Mouse (Mus musculus): ENCODE results near the gene Rnf166. TPM values are rescaled to one million over a fixed set of nuclear protein-coding genes. Genes with fewer than 3 reads are reported as not detected.

Rnf166 gene
- total and polyA plus RNA-seq, 3 experiments: 7.7 to 13.0 (median 8.5) TPM

GRCm38 (mm10) chr8:122423659-122424058, 52.2 kb downstream of the Rnf166 start:
- Histone ChIP-seq H3K9me3 (replicated peaks; ENCODE audit: low read length) (no peaks in the 10 kb centered on the region), H3K4me1 (ENCODE audit: control insufficient read depth in 1 of 2, insufficient read depth in 2 of 2) (peaks cover 27 to 79% of the 10 kb centered on the region in 2 experiments), H3K79me2 (replicated peaks; ENCODE audit: control insufficient read depth, extremely low read depth, insufficient read depth, poor library complexity, severe bottlenecking) (peaks cover 15% of the 10 kb centered on the region), H3K27me3 (replicated peaks) (no peaks in the 10 kb centered on the region), H3K27ac (ENCODE audit: insufficient read depth, low read depth) (no peak overlapping the region), H3K9ac (ENCODE audit: insufficient read depth, low read depth) (no peak overlapping the region), H3K36me3 (replicated peaks in 1 of 2; ENCODE audit: control insufficient read depth in 1 of 2, insufficient read depth in 1 of 2, low read length in 1 of 2) (peaks cover 60 to 92% of the 10 kb centered on the region in 2 experiments), H3K4me2 (ENCODE audit: insufficient read depth, low read depth, poor library complexity, severe bottlenecking) (no peak overlapping the region), H3K4me3 (replicated peaks in 1 of 3; ENCODE audit: low read depth in 2 of 3, low read length in 2 of 3, poor library complexity in 1 of 3) (no peak overlapping the region)
- DNase-seq (ENCODE audit: extremely low read depth): no peak
- dilution Hi-C loops (cut with MboI; ENCODE audit: extremely low pct_ligation_motif_present, extremely low pct_unique_long_range_greater_than_20kb, low sequenced_read_pairs): no loop called here
- no peak for TF ChIP-seq NRF1 (IDR thresholded peaks at IDR 0.05; ENCODE audit: low read depth, low read length)
- TF ChIP-seq POLR2A (IDR thresholded peaks at IDR 0.05; ENCODE audit: low read depth, low read length): no peak
- TF ChIP-seq JUND (conservative IDR thresholded peaks at IDR 0.05; ENCODE audit: low read depth, low read length): no peak
- no peak for TF ChIP-seq POLR2AphosphoS2 (IDR thresholded peaks at IDR 0.05; ENCODE audit: low read depth, low read length)
- no peak for TF ChIP-seq CTCF (conservative IDR thresholded peaks at IDR 0.05 in 1 of 2, IDR thresholded peaks at IDR 0.05 in 1 of 2; ENCODE audit: low read depth in 2 of 2, low read length in 2 of 2)
- no peak for TF ChIP-seq ZMIZ1 (IDR thresholded peaks at IDR 0.05; ENCODE audit: low read depth, low read length)
- no peak for TF ChIP-seq EP300 (IDR thresholded peaks at IDR 0.05; ENCODE audit: low read length)
- TF ChIP-seq HCFC1 (IDR thresholded peaks at IDR 0.05; ENCODE audit: low read depth, low read length): no peak
- TF ChIP-seq GABPA (IDR thresholded peaks at IDR 0.05; ENCODE audit: insufficient replicate concordance, low read depth, low read length): no peak
- in situ Hi-C loops (cut with MboI; ENCODE audit: low pct_ligation_motif_present, low pct_unique_long_range_greater_than_20kb, low sequenced_read_pairs): no loop called here

DNA sequence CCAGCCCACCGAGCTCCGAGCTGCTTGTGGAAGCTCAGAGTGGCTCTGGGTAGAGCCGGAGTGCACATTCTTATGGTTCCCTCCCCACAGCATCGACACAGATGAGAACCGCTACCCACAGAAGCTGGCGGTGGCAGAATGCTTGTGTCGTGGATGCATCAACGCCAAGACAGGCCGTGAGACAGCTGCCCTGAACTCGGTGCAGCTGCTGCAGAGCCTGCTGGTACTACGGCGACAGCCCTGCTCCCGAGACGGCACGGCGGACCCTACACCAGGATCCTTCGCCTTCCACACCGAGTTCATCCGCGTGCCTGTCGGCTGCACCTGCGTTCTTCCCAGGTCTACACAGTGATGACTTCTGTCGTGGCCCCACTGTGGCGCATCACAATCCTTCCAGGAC, 52.6 kb downstream of the Rnf166 start:
- in situ Hi-C loops (cut with MboI; ENCODE audit: low pct_ligation_motif_present, low pct_unique_long_range_greater_than_20kb, low sequenced_read_pairs) (no loop called here), dilution Hi-C loops (cut with MboI; ENCODE audit: extremely low pct_ligation_motif_present, extremely low pct_unique_long_range_greater_than_20kb, low sequenced_read_pairs) (no loop called here)
- H3K4me1 ChIP-seq (ENCODE audit: control insufficient read depth in 1 of 2, insufficient read depth in 2 of 2): peaks cover 24 to 75% of the 10 kb centered on the region in 2 experiments
- H3K27ac ChIP-seq (ENCODE audit: insufficient read depth, low read depth): no peak overlapping the region
- no peak overlapping the region for H3K4me2 ChIP-seq (ENCODE audit: insufficient read depth, low read depth, poor library complexity, severe bottlenecking)
- no peak for TF ChIP-seq JUND (conservative IDR thresholded peaks at IDR 0.05; ENCODE audit: low read depth, low read length)
- no peak for TF ChIP-seq MXI1 (IDR thresholded peaks at IDR 0.05; ENCODE audit: low read depth, low read length)
- no peak for TF ChIP-seq RCOR1 (conservative IDR thresholded peaks at IDR 0.05; ENCODE audit: low read depth, low read length)
- no peak for TF ChIP-seq POLR2A (IDR thresholded peaks at IDR 0.05; ENCODE audit: low read depth, low read length)
- TF ChIP-seq NELFE (IDR thresholded peaks at IDR 0.05; ENCODE audit: low read depth, low read length): no peak
- TF ChIP-seq TCF12 (IDR thresholded peaks at IDR 0.05; ENCODE audit: low read depth, low read length): no peak
- no peak for TF ChIP-seq BHLHE40 (IDR thresholded peaks at IDR 0.05; ENCODE audit: low read depth, low read length)
- TF ChIP-seq MAX (IDR thresholded peaks at IDR 0.05; ENCODE audit: low read length): no peak
- TF ChIP-seq UBTF (IDR thresholded peaks at IDR 0.05; ENCODE audit: low read depth, low read length): no peak
- no peak for TF ChIP-seq MEF2A (IDR thresholded peaks at IDR 0.05; ENCODE audit: borderline replicate concordance, low read depth, low read length)
- no peak for TF ChIP-seq CTCF (conservative IDR thresholded peaks at IDR 0.05 in 1 of 2, IDR thresholded peaks at IDR 0.05 in 1 of 2; ENCODE audit: low read depth in 2 of 2, low read length in 2 of 2)
- no peak for TF ChIP-seq POLR2AphosphoS2 (IDR thresholded peaks at IDR 0.05; ENCODE audit: low read depth, low read length)
- TF ChIP-seq EP300 (IDR thresholded peaks at IDR 0.05; ENCODE audit: low read length): no peak
- no peak for TF ChIP-seq RAD21 (IDR thresholded peaks at IDR 0.05; ENCODE audit: low read depth, low read length)
- no peak for TF ChIP-seq ZKSCAN1 (IDR thresholded peaks at IDR 0.05; ENCODE audit: borderline replicate concordance, low read depth, low read length)
- no peak overlapping the region for H3K4me3 ChIP-seq (replicated peaks in 1 of 3; ENCODE audit: low read depth in 2 of 3, low read length in 2 of 3, poor library complexity in 1 of 3)
- no peaks in the 10 kb centered on the region for H3K9me3 ChIP-seq (replicated peaks; ENCODE audit: low read length)
- no peaks in the 10 kb centered on the region for H3K27me3 ChIP-seq (replicated peaks)
- peaks cover 11% of the 10 kb centered on the region for H3K79me2 ChIP-seq (replicated peaks; ENCODE audit: control insufficient read depth, extremely low read depth, insufficient read depth, poor library complexity, severe bottlenecking)
- no peak for DNase-seq (ENCODE audit: extremely low read depth)
- peaks cover 58 to 92% of the 10 kb centered on the region in 2 experiments for H3K36me3 ChIP-seq (replicated peaks in 1 of 2; ENCODE audit: control insufficient read depth in 1 of 2, insufficient read depth in 1 of 2, low read length in 1 of 2)
- no peak overlapping the region for H3K9ac ChIP-seq (ENCODE audit: insufficient read depth, low read depth)

Data from CH12.LX (cell line).